Mouse (Mus musculus): ENCODE results near the gene Kirrel3. TPM values are rescaled to one million over a fixed set of nuclear protein-coding genes. Genes with fewer than 3 reads are reported as not detected.

Gene Kirrel3
- polyA plus RNA-seq, 1 experiment, result 0.80 TPM

GRCm38 (mm10) chr9:34555699-34556098 lies 70.0 kb downstream of the Kirrel3 start:
- 52% methylated on average over 2 of the region's 2 CpGs for WGBS
- no peak for DNase-seq
- H3K4me3 ChIP-seq (replicated peaks; ENCODE audit: extremely low read depth, low read depth, low read length), result no peak overlapping the region
- TF ChIP-seq CTCF (IDR thresholded peaks at IDR 0.05; ENCODE audit: insufficient read depth, low read length), result no peak
- TF ChIP-seq POLR2A (IDR thresholded peaks at IDR 0.05; ENCODE audit: borderline replicate concordance, extremely low read depth, low read depth, low read length), result no peak
- no peaks in the 10 kb centered on the region for H3K4me1 ChIP-seq (ENCODE audit: control insufficient read depth, insufficient read depth, low read length)

- TF ChIP-seq CTCF (IDR thresholded peaks at IDR 0.05; ENCODE audit: insufficient read depth, low read length) (no peak), POLR2A (IDR thresholded peaks at IDR 0.05; ENCODE audit: borderline replicate concordance, extremely low read depth, low read depth, low read length) (no peak)
- WGBS, result 53% methylated on average over 5 of the region's 5 CpGs
These were observed 72.2 kb downstream of the Kirrel3 start for GRCm38 (mm10) chr9:34557846-34558245.

GRCm38 (mm10) chr9:34558291-34558899 lies 72.7 kb downstream of the Kirrel3 start:
- Histone ChIP-seq H3K4me1 (ENCODE audit: control insufficient read depth, insufficient read depth, low read length) (no peaks in the 10 kb centered on the region), H3K4me3 (replicated peaks; ENCODE audit: extremely low read depth, low read depth, low read length) (no peak overlapping the region)
- no peak for TF ChIP-seq POLR2A (IDR thresholded peaks at IDR 0.05; ENCODE audit: borderline replicate concordance, extremely low read depth, low read depth, low read length)
- no peak for TF ChIP-seq CTCF (IDR thresholded peaks at IDR 0.05; ENCODE audit: insufficient read depth, low read length)
- WGBS, result 50% methylated on average over 8 of the region's 8 CpGs
- DNase-seq, result no peak

More at GRCm38 (mm10) chr9:34557846-34558245, 72.2 kb downstream of the Kirrel3 start:
- no peak for DNase-seq
- no peaks in the 10 kb centered on the region for H3K4me1 ChIP-seq (ENCODE audit: control insufficient read depth, insufficient read depth, low read length)
- H3K4me3 ChIP-seq (replicated peaks; ENCODE audit: extremely low read depth, low read depth, low read length), result no peak overlapping the region

- H3K4me1 ChIP-seq (ENCODE audit: control insufficient read depth, insufficient read depth, low read length), result no peaks in the 10 kb centered on the region
- 86% methylated on average over 9 of the region's 9 CpGs for whole genome bisulfite sequencing
- TF ChIP-seq POLR2A (IDR thresholded peaks at IDR 0.05; ENCODE audit: borderline replicate concordance, extremely low read depth, low read depth, low read length) (no peak), CTCF (IDR thresholded peaks at IDR 0.05; ENCODE audit: insufficient read depth, low read length) (no peak)
- no peak for DNase-seq
- H3K4me3 ChIP-seq (replicated peaks; ENCODE audit: extremely low read depth, low read depth, low read length), result no peak overlapping the region
These were observed 73.4 kb downstream of the Kirrel3 start for GRCm38 (mm10) chr9:34559102-34559501.

GRCm38 (mm10) chr9:34561281-34561680 lies 75.6 kb downstream of the Kirrel3 start:
- Histone ChIP-seq H3K4me1 (ENCODE audit: control insufficient read depth, insufficient read depth, low read length) (no peaks in the 10 kb centered on the region), H3K4me3 (replicated peaks; ENCODE audit: extremely low read depth, low read depth, low read length) (no peak overlapping the region)
- no peak for DNase-seq
- TF ChIP-seq CTCF (IDR thresholded peaks at IDR 0.05; ENCODE audit: insufficient read depth, low read length) (no peak), POLR2A (IDR thresholded peaks at IDR 0.05; ENCODE audit: borderline replicate concordance, extremely low read depth, low read depth, low read length) (no peak)
- 57% methylated on average over 1 of the region's 1 CpGs for WGBS

- H3K4me3 ChIP-seq (replicated peaks; ENCODE audit: extremely low read depth, low read depth, low read length), result no peak overlapping the region
These were observed 76.8 kb downstream of the Kirrel3 start for GRCm38 (mm10) chr9:34562437-34563000.

GRCm38 (mm10) chr9:34573906-34574305 lies 88.2 kb downstream of the Kirrel3 start:
- no peak for TF ChIP-seq CTCF (IDR thresholded peaks at IDR 0.05; ENCODE audit: insufficient read depth, low read length)
- TF ChIP-seq POLR2A (IDR thresholded peaks at IDR 0.05; ENCODE audit: borderline replicate concordance, extremely low read depth, low read depth, low read length), result no peak
- no peak for DNase-seq
- Histone ChIP-seq H3K4me3 (replicated peaks; ENCODE audit: extremely low read depth, low read depth, low read length) (no peak overlapping the region), H3K4me1 (ENCODE audit: control insufficient read depth, insufficient read depth, low read length) (no peaks in the 10 kb centered on the region)
- WGBS, result 84% methylated on average over 4 of the region's 4 CpGs

More at GRCm38 (mm10) chr9:34562437-34563000, 76.8 kb downstream of the Kirrel3 start:
- no peak for DNase-seq
- no peaks in the 10 kb centered on the region for H3K4me1 ChIP-seq (ENCODE audit: control insufficient read depth, insufficient read depth, low read length)
- TF ChIP-seq POLR2A (IDR thresholded peaks at IDR 0.05; ENCODE audit: borderline replicate concordance, extremely low read depth, low read depth, low read length) (no peak), CTCF (IDR thresholded peaks at IDR 0.05; ENCODE audit: insufficient read depth, low read length) (no peak)
- 56% methylated on average over 9 of the region's 9 CpGs for WGBS

GRCm38 (mm10) chr9:34574611-34575010 lies 88.9 kb downstream of the Kirrel3 start:
- Histone ChIP-seq H3K4me3 (replicated peaks; ENCODE audit: extremely low read depth, low read depth, low read length) (no peak overlapping the region), H3K4me1 (ENCODE audit: control insufficient read depth, insufficient read depth, low read length) (no peaks in the 10 kb centered on the region)
- DNase-seq, result no peak
- TF ChIP-seq CTCF (IDR thresholded peaks at IDR 0.05; ENCODE audit: insufficient read depth, low read length), result no peak
- TF ChIP-seq POLR2A (IDR thresholded peaks at IDR 0.05; ENCODE audit: borderline replicate concordance, extremely low read depth, low read depth, low read length), result no peak
- 89% methylated on average over 6 of the region's 6 CpGs for WGBS

GRCm38 (mm10) chr9:34579174-34579573 lies 93.5 kb downstream of the Kirrel3 start:
- no peak for DNase-seq
- 80% methylated on average over 6 of the region's 6 CpGs for WGBS
- no peak overlapping the region for H3K4me3 ChIP-seq (replicated peaks; ENCODE audit: extremely low read depth, low read depth, low read length)
- TF ChIP-seq POLR2A (IDR thresholded peaks at IDR 0.05; ENCODE audit: borderline replicate concordance, extremely low read depth, low read depth, low read length) (no peak), CTCF (IDR thresholded peaks at IDR 0.05; ENCODE audit: insufficient read depth, low read length) (no peak)
- no peaks in the 10 kb centered on the region for H3K4me1 ChIP-seq (ENCODE audit: control insufficient read depth, insufficient read depth, low read length)

- Histone ChIP-seq H3K4me1 (ENCODE audit: control insufficient read depth, insufficient read depth, low read length) (no peaks in the 10 kb centered on the region), H3K4me3 (replicated peaks; ENCODE audit: extremely low read depth, low read depth, low read length) (no peak overlapping the region)
- no peak for TF ChIP-seq POLR2A (IDR thresholded peaks at IDR 0.05; ENCODE audit: borderline replicate concordance, extremely low read depth, low read depth, low read length)
- TF ChIP-seq CTCF (IDR thresholded peaks at IDR 0.05; ENCODE audit: insufficient read depth, low read length), result no peak
- DNase-seq, result no peak
- WGBS, result 85% methylated on average over 1 of the region's 1 CpGs
These were observed 94.4 kb downstream of the Kirrel3 start for GRCm38 (mm10) chr9:34580059-34580458.
